Mouse (Mus musculus): ENCODE data around the gene H2-D1.

DNA sequence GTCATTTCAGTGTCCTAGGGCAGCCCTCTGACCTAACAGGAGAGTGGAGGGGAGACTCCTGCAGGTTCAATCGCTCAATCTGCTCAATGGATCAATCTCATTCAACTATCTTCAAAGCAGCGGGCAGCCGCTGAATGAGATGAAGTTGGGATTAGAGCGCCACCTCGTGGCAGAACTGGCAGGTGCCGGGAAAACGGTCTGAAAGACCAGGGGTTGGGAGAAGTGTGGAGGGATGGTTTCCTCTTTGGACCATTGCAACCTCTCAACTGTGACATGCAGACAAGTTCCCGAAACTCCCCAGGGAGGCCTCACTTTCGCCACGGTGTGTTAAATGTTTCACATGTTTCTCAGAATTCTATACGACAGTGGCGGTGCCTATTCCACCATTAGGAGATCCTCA, 30.5 kb upstream of the H2-D1 start:
- TF ChIP-seq POLR2AphosphoS5 (IDR thresholded peaks at IDR 0.05; ENCODE audit: borderline replicate concordance, low read depth, low read length) (no peak), CTCF (IDR thresholded peaks at IDR 0.05 in 2 of 3, conservative IDR thresholded peaks at IDR 0.05 in 1 of 3; ENCODE audit: control insufficient read depth in 1 of 3, insufficient read depth in 1 of 3, low read depth in 2 of 3, low read length in 3 of 3, poor library complexity in 1 of 3, severe bottlenecking in 1 of 3) (peak; percentile 85 to 93 (median 89)), NELFE (IDR thresholded peaks at IDR 0.05; ENCODE audit: low read depth, low read length) (no peak), POLR2A (IDR thresholded peaks at IDR 0.05; ENCODE audit: control insufficient read depth in 1 of 2, insufficient read depth in 1 of 2, low read depth in 1 of 2, low read length in 2 of 2, poor library complexity in 1 of 2) (no peak), SMC3 (IDR thresholded peaks at IDR 0.05; ENCODE audit: low read depth, low read length) (peak; percentile 96), MYC (IDR thresholded peaks at IDR 0.05; ENCODE audit: low read depth, low read length) (0 out of 2 replicates have a peak, but pooled peaks have one; percentile 37), SIN3A (IDR thresholded peaks at IDR 0.05; ENCODE audit: low read length) (peak; percentile 65; the same call in 1 of the 2 replicates), ELF1 (IDR thresholded peaks at IDR 0.05; ENCODE audit: low read depth, low read length) (0 out of 2 replicates have a peak, but pooled peaks have one; percentile 13), CHD2 (IDR thresholded peaks at IDR 0.05; ENCODE audit: low read length) (no peak), HCFC1 (IDR thresholded peaks at IDR 0.05; ENCODE audit: low read depth, low read length) (0 out of 2 replicates have a peak, but pooled peaks have one; percentile 21), MAFK (IDR thresholded peaks at IDR 0.05; ENCODE audit: borderline replicate concordance, low read depth, low read length) (no peak)
